Mouse (Mus musculus): ENCODE measurements around the gene Serinc4.
"Not testable (repeated sequence)": the region's sequence is repeated elsewhere in the genome, so short reads cannot be mapped to it uniquely, and the experiment has no call there.

Serinc4 gene

DNA sequence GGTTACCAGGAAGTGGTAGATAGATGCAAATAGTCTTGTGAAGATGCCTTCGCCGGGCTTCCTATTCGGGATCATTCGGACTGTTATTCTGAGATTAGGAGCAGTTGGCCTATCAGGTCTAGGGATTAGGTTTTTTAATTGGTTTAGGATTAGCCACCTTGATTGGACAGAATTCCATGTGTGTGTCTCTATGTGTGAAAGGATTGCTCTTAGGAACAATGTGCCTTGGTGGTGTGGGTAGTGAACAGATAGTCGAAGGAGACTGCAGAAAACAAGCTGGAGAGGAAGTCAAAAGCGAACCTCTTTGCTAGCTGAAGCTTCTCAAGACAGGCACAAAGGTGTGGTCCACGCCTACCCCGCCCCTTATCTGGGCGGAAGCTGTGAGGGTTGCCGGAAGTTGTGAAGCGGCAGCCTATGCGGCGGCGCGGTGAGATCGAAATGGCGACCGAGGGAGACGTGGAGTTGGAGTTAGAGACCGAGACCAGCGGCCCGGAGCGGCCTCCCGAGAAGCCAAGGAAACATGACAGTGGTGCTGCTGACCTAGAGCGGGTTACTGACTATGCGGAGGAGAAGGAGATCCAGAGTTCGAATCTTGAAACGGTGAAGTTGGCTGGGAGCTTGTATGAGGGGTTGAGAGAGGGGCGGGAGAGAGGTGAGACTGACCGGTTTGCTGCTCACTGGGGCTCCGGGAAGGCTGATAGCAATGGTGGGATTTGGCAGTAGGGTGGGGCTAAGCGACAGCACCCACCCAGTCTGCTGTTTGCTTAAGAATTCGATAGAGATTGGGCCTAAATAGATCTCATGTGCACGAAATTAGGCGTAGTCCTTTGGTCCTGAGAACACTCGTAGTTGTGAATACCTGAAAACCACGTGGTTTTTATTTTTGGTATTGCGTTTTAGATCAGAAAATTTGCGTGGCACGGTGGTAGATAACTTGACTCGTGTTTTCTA lies at the start of gene Serinc4:
Gene Serinc4 (minus strand): TSS at position 90 of the 951 bp plus-strand sequence.
- DNase-seq (ENCODE audit: low read depth): peak; percentile 95

DNA sequence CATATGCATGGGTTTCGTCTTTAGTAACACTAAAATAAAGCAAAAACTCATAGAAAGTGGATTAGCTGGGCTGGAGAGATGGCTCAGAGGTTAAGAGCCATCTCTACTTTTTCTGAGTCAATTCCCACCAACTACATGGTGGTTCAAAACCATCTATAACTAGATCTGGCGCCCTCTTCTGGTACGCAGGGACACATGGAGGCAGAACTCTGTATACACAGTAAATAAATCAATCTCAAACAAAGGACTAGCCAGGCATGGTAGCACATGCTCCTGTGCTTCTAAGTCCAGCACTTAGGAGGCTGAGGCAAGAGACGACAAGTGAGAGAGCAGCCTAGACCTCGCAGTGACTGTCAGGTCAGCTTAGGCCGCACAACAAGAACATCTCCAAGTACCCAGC lies 45.0 kb upstream of the Serinc4 start:
- not testable (repeated sequence) for DNase-seq (ENCODE audit: low read depth)

DNA sequence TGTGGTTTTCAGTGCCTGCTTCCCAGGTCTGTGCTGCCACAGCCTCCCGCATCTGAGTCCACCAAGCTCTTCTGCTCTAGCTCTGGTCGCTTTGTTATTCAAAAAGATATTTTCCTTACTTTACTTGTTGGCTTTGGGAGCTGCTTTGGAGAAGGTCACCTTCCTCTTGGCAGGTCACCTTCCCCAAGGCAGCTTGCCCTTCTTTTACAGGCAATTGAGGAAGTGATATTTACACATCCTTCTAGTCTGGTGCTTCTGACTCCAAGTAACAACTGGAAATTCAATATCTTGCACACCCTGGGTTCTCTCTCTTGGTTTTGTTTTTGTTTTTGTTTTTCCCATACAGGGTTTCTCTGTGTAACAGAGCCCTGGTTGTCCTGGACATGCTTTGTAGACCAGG lies 27.8 kb upstream of the Serinc4 start:
- not testable (repeated sequence) for DNase-seq (ENCODE audit: low read depth)

DNA sequence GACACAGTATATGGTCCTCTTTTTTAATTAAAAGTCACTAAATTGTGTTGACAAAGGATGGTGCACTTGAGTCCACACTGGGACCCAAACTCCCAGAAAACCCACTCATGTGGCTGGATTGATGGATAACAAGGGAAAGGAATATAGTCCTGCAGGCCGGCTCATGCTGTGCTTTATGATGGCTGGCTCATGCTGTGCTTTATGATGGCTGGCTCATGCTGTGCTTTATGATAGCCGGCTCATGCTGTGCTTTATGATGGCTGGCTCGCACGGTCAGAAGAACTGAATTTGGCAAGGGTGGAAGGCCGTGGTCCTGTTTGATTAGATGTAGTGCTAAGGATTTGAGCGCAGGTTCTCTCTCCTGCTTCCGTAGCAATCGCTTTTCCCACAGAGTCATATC lies 27.0 kb upstream of the Serinc4 start:
- DNase-seq (ENCODE audit: low read depth): no peak

DNA sequence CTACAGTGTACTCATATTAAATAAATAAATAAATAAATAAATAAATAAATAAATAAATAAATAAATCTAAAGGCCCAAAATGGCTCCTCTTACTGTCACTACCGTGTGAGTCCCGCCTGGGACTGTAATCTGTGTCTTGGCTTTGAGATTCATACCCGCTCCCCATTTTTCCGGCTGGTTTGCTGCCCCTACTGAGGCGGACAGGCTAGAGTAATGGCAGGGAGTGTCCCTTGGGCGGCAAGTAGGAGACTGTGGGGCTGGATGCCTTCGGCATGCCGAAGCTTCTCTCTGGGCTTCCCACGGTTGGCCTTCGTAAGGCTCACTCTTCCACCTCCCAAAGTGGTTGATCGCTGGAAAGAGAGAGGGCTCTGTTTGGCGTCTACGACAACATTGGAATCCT lies 24.3 kb upstream of the Serinc4 start:
- not testable (repeated sequence) for DNase-seq (ENCODE audit: low read depth)

DNA sequence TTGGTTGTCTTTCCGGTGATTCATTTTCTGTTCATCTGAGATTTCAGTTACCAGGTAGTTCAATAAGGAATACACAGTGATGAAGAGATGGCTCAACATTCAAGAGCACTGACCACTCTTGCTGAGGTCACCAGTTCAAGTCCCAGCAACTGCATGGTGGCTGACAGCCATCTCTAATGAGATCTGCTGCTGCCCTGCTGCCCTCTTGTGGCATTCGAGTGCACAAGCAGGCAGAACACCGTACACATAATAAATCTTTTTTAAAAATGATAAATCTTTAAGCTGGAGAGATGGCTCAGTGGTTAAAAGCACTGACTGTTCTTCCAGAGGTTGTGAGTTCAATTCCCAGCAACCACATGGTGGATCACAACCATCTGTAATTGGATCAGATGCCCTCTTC lies 23.9 kb upstream of the Serinc4 start:
- peak; percentile 74 for DNase-seq (ENCODE audit: low read depth)

DNA sequence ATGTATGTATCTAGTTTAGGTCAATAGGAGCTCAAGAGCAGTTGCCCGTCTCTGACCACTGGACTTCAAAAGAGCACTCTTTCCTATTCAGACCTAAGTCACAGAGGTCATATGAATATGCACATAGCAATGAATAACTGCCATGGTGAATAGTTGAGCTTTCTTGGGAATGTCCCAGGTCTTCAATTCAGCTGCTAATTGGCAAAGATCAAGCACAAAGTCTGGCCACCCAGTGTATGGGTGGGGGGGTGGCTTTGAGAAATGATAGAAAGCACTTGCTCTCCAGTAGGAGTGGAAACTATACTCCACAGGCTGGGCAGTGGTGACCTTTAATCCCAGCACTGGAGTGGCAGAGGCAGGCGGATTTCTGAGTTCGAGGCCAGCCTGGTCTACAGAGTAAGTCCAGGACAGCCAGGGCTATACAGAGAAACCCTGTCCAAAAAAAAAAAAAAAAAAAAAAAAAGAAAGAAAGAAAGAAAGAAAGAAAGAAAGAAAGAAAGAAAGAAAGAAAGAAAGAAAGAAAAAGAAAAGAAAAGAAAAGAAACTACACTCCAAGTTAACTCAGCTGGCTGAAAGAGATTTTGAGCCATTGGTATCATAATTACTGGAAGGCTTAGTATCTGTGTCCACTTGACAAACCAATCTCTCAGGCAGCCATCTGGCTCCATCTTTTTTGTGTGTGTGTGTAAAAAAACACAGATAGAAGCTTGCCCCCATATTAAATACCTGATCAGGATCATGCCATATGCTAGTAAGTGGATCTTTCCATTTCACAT lies 21.1 kb upstream of the Serinc4 start:
- no peak for DNase-seq (ENCODE audit: low read depth)

DNA sequence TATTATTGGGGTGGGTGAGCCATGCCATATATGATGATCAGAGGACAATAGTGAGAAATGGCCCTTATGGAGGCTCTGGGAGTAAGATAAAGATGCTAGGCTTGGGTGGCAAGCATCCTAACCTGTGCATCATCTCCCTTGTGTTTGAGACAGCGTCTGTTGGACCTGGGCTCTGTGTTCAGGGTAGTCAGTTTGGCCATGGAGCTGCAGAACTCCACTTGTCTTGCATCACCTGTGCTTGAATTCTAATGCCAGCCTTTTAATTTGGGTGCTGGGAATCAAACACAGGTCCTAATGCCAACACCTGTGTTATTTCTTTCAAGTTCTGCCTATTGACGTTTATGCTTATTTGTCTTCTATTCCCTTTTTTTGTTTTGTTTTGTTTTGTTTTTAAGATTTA lies 18.7 kb upstream of the Serinc4 start:
- DNase-seq (ENCODE audit: low read depth): not testable (repeated sequence)

DNA sequence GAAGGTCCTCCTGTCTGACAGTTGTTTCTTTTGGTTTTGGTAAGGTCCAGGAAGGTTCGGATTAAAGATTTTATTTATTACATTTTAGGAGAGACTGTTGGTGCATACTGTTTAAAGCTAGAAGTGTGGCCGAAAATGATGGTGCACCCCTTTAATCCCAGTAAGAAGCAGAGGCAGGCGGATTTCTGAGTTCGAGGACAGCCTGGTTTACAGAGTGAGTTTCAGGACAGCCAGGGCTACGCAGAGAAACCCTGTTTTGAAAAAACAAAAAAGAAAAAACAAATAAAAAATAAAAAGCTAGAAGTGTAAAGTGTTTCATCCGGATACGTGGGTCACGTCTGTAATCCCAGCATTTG lies 17.6 kb upstream of the Serinc4 start:
- DNase-seq (ENCODE audit: low read depth): no peak

DNA sequence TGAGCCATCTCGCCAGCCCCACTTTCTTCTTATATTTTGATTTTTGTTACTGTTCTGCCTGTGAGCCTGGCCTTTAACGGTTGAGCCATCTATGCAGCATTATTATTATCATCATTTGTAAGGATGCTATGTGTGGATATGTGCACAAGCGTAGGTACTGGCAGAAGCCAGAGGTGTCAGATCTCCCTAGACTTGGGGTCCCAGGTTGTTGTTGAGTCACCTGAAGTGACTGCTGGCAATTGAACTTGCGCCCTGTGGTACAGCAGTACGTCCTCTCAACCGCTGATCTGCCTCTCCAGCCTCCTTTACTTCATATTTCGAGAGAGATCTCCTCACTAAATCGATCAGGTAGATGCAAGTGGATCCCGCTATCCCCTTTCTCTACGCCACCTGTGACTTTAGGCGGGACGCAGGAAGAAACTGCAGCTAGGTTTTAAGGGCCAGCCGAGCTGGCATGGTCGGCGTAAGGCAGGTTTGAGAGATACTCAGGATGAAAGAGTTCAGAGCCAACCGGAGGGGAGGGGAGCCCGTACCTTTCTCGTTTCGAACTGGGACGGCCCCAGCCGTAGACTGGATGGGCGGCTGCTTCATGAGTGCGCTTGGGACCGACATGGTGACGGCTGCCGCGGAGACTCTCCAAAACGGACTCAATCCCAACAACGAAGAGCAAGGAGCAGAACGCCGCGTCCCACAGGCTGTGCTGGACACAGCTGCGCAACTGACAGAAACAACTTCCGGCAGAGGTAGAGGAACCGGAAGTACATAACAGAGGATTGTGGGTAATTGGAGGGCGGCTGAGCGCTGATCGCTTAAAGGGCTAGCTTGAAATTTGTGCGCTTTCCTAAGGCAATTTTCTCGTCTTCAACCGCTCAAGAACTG lies 17.0 kb upstream of the Serinc4 start, which contains the start of gene Mfap1b:
Gene Mfap1b (minus strand): TSS at position 767 of the 879 bp plus-strand sequence.
- DNase-seq (ENCODE audit: low read depth): peak; percentile 92

DNA sequence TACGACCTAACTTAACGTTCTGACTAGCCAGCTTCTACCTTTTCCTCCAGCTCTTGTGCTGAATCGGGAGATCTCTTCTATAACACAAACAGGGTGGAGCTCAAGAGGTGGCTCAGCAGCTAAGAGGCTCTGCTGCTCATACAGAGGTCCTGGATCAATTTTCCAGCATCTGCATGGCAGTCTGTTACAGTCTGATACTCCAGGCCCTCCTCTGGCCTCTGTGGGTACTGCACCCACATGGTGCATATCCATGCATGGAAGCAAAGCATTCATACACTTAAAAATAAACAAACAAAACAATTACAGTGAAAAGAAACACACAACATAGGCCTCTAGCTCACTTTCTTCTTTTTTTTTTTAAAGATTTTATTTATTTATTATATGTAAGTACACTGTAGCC lies 16.2 kb upstream of the Serinc4 start:
- DNase-seq (ENCODE audit: low read depth): not testable (repeated sequence)

DNA sequence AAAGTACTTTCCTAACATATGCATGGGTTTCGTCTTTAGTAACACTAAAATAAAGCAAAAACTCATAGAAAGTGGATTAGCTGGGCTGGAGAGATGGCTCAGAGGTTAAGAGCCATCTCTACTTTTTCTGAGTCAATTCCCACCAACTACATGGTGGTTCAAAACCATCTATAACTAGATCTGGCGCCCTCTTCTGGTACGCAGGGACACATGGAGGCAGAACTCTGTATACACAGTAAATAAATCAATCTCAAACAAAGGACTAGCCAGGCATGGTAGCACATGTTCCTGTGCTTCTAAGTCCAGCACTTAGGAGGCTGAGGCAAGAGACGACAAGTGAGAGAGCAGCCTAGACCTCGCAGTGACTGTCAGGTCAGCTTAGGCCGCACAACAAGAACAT lies 12.4 kb upstream of the Serinc4 start:
- not testable (repeated sequence) for DNase-seq (ENCODE audit: low read depth)

DNA sequence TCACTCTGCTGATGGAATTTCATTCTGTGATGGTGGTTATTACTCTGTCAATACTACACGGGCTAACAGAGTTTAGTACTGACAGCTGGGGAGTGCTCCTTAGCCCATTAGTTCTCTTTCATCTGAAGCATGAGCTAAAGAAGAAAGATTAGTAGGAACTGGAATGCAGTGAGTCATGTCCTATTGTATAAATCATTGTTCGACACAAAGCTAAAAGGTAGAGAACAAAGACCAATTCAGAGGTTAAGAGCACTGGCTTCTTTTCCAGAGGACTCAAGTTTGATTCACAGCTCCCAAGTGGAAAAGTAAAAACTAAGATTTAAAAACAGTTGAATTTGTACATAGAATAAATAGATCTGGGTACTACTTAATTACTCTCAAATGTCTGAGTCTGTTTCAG lies 3.5 kb upstream of the Serinc4 start:
- no peak for DNase-seq (ENCODE audit: low read depth)

DNA sequence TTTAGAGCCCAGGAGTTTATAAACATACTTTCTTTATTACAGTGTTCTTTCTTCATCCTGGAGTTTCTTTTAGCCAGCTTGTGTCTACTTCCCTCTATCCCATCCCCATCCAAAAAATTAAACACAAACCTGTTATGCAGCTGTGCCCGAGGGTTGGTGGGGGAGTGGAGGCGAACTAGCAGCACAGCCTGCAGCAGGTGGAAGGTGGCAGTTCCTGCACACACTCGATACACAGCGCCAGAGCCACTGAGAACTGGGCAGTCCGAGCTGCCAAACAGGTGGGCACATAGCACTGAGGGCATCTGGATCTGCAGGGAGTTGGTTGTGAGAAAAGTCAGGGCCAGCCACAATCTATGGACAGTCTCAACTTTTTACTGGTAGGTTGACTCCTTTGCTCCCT lies 1.0 kb downstream of the Serinc4 start:
- no peak for DNase-seq (ENCODE audit: low read depth)

DNA sequence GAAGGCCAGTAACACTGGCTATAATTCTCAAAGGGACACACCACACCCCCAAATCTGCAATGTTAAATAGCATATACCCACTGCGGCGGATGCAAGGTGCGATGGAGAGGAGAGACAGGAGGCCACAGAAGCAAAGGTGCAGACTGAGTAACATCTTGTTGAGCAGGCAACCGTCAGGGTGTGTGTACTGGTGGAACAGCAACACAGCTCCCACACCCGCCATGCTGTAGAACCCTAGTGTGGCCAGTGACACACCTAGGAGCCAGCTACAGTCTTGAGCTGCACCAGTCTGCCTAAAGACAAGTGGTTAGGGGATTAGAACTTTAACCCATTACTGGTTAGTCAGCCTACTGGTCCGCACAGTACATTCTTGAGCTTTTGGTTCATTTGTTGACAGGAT lies 2.7 kb downstream of the Serinc4 start:
- DNase-seq (ENCODE audit: low read depth): no peak

DNA sequence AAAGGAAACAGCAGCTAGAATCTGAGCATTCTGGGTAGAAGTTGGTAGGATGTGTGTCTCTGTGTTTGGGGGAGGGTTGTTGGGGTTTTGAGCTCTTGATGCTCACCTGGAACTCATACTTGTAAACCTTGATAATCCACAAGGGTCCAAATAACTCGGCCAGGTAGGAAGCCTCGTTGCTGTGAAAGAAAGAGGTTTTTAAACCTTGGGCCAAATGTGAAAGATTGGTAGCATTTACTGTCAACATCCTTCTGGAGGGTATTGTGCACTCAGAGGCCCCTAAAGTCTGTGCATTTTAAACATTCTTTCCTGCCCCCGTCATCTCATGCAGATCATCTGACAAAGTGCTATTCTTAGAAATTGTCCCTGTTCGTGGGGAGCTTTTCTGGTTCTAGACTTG lies 3.6 kb downstream of the Serinc4 start, which contains the start of gene Hypk:
Gene Hypk (plus strand): TSS at position 301 of the 400 bp plus-strand sequence.
- DNase-seq (ENCODE audit: low read depth): no peak

DNA sequence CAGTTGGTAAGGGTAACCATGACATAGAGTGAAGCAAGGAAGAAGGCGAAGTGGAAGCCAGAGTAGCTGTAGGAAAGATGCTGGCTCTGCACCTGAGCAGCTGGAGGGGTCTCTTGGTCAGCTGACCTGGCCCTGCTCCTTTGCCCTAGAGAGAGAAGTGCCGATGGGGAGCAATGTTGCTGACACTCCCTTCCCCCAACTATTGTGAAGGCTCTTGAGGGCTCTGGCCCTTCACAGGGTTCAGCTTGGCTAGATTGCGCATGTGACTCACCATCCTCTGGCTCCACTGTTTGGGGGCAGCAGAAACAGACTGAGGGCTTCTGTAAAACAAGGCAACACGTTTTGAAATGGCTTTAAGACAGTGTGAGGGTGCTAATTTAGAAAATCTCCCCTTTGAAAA lies 4.2 kb downstream of the Serinc4 start:
- DNase-seq (ENCODE audit: low read depth): no peak

DNA sequence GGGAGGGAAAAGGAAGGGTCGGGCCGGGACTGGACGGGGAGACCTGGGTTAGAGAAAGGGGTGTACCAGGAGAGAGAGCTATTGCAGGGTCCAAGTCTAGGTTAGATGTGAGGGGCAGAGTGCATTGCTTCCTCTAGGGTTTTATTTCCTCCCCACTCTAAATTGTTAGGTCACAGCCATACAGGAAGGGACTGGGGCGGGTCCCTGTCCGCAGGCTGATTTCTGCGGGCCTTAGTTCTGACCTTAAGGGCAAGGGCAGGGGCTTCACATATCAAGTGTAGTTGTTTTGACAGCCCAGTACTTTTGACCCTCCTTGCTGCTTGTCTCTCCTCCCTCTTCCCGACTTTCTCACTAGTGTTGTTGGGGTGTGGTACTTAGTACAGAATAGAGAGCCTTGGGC lies 6.5 kb downstream of the Serinc4 start:
- peak; percentile 44 for DNase-seq (ENCODE audit: low read depth)

DNA sequence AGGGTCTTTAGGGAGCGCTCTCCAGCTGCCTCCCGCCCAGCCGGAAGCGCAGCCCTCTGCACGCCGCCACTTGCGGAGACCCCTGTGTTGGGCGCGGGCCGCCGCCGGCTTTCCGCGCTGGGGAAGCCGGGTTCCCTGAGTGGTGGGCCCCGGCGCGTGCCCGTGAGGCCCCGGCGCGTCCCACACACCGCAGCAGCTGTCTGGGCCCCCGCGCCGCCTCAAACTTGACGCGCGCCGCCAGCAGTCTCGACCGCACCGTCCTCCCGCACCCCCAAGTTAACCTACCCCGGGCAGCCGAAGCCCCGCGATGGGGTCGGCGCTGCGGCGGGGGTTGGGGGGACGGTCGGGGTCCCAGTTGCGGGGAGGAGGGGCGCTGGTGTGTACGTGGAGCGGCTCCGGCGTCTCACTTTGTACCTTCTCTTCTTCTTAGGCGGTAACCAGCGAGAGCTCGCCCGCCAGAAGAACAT lies 7.0 kb downstream of the Serinc4 start:
- no peak for DNase-seq (ENCODE audit: low read depth)

DNA sequence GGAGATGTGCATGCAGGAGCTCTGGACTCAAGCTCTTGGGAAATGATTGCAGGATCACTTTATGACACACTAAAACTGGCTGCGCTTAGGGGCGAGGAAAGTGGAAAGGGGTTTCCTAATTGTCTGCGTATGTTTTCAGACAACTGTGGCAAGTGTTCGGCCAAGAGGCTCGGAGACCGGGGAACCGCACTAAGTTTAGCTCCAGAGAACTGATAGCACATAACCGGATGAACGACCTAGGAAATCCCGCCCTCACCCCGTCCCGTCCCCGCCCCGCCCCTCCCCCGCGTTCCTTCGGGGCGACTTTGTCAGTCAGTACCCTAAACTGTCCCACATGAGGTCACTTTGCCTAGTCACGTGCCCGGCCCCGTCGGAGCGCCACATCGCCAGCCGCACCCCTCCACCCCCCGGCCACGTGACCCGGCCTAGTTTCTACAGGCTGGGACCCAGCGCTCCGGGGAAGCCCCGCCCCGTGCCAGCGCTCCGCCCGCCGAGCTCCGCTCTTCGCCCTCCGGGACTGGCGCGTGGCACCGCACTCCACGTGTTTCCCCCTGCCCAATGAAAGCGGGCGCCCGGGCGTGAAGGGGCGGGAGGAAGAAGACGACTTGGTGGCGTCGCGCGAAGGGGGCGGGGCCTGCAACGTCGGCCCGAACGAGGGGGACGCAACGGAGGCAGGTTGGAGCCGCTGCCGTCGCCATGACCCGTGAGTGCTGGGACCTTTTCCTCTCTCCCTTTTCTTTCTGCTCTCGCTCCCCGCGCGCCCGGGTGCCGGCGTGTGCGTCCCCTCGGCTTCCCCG lies 7.6 kb downstream of the Serinc4 start, which contains the start of gene Serf2:
Gene Serf2 (plus strand): TSS at position 457 of the 797 bp plus-strand sequence.
- DNase-seq (ENCODE audit: low read depth): peak; percentile 99

DNA sequence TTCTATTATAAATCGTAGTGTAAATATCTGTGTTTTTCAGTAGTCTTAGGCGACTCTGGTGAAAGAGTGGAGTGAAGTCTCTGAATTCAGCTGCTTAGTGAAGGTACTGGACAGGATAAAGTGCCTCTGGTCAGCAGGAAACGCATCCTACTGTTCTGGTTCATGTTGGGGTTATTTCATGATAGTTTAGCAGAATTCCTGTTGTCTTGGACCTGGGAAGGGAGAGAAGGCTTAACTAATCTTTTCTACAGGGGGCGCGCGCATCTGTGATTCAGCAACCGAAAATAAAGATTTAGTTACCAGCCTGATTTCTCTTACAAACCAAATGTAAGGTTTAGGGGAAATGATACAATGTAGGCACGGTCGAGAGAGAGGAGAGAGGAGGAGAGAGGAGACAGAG lies 8.4 kb downstream of the Serinc4 start:
- DNase-seq (ENCODE audit: low read depth): peak; percentile 64
